Mouse (Mus musculus): ENCODE data around the gene 4932438H23Rik. TPM values are rescaled to one million over a fixed set of nuclear protein-coding genes. Genes with fewer than 3 reads are reported as not detected.
"Not testable (repeated sequence)": the region's sequence is repeated elsewhere in the genome, so short reads cannot be mapped to it uniquely, and the experiment has no call there.

4932438H23Rik gene
- total RNA-seq, 2 experiments from 2014 or later, result 0.75 to 1.1 TPM

GRCm38 (mm10) chr16:91100484-91100883 lies 5.6 kb upstream of the 4932438H23Rik start:
- no peak for DNase-seq (ENCODE audit: low spot score in 2 of 2)

GRCm38 (mm10) chr16:91099444-91100065 lies 4.6 kb upstream of the 4932438H23Rik start:
- DNase-seq (ENCODE audit: low spot score in 2 of 2), result no peak

- DNase-seq (ENCODE audit: low spot score in 2 of 2), result no peak
Measured at GRCm38 (mm10) chr16:91097858-91098257, 2.9 kb upstream of the 4932438H23Rik start.

GRCm38 (mm10) chr16:91096984-91097506 lies 2.1 kb upstream of the 4932438H23Rik start:
- DNase-seq (ENCODE audit: low spot score in 2 of 2), result no peak

- DNase-seq (ENCODE audit: low spot score in 2 of 2), result no peak
Measured at GRCm38 (mm10) chr16:91096016-91096415, 1.1 kb upstream of the 4932438H23Rik start.

GRCm38 (mm10) chr16:91086642-91087306 lies 8.1 kb downstream of the 4932438H23Rik start:
- no peak for DNase-seq (ENCODE audit: low spot score in 2 of 2)

GRCm38 (mm10) chr16:91085239-91085825 lies 9.6 kb downstream of the 4932438H23Rik start:
- DNase-seq (ENCODE audit: low spot score in 2 of 2), result no peak

- no peak for DNase-seq (ENCODE audit: low spot score in 2 of 2)
Measured at GRCm38 (mm10) chr16:91084307-91085238, 10.3 kb downstream of the 4932438H23Rik start.

GRCm38 (mm10) chr16:91083002-91083646 lies 11.8 kb downstream of the 4932438H23Rik start:
- DNase-seq (ENCODE audit: low spot score in 2 of 2), result no peak

GRCm38 (mm10) chr16:91081508-91081907 lies 13.4 kb downstream of the 4932438H23Rik start:
- DNase-seq (ENCODE audit: low spot score in 2 of 2), result peak; percentile 77 to 80

- DNase-seq (ENCODE audit: low spot score in 2 of 2), result peak in 1 of 2 experiments; percentile 14
Measured at GRCm38 (mm10) chr16:91076180-91076579, 18.7 kb downstream of the 4932438H23Rik start.

- DNase-seq (ENCODE audit: low spot score in 2 of 2), result not testable (repeated sequence)
Measured at GRCm38 (mm10) chr16:91075423-91075822, 19.5 kb downstream of the 4932438H23Rik start.

GRCm38 (mm10) chr16:91073163-91073892 lies 21.6 kb downstream of the 4932438H23Rik start:
- peak; percentile 91 to 93 for DNase-seq (ENCODE audit: low spot score in 2 of 2)

GRCm38 (mm10) chr16:91072256-91072655 lies 22.7 kb downstream of the 4932438H23Rik start:
- DNase-seq (ENCODE audit: low spot score in 2 of 2), result no peak

GRCm38 (mm10) chr16:91068969-91069368 lies 26.0 kb downstream of the 4932438H23Rik start:
- peak in 1 of 2 experiments; percentile 36 for DNase-seq (ENCODE audit: low spot score in 2 of 2)

- DNase-seq (ENCODE audit: low spot score in 2 of 2), result no peak
Measured at GRCm38 (mm10) chr16:91067122-91067521, 27.8 kb downstream of the 4932438H23Rik start.

- no peak for DNase-seq (ENCODE audit: low spot score in 2 of 2)
Measured at GRCm38 (mm10) chr16:91064583-91065365, 30.1 kb downstream of the 4932438H23Rik start.

GRCm38 (mm10) chr16:91063786-91064185 lies 31.1 kb downstream of the 4932438H23Rik start:
- no peak for DNase-seq (ENCODE audit: low spot score in 2 of 2)

Data from left cerebral cortex, adult 18-20 months (tissue).